Mouse (Mus musculus) embryonic facial prominence, embryonic 11.5 days (tissue): ENCODE data around the gene Smpd4. TPM values are rescaled to one million over a fixed set of nuclear protein-coding genes. Genes with fewer than 3 reads are reported as not detected.
"Not testable (repeated sequence)": the region's sequence is repeated elsewhere in the genome, so short reads cannot be mapped to it uniquely, and the experiment has no call there.

ENCODE experiments used
- ATAC-seq: fragments of 200-750 bp; cut with Nextera tagmentation; replicated peaks from 2 replicates; pipeline ENCODE4 v1.8.0; 2017; ENCODE audit warnings: low read depth; ENCODE audit not compliant: insufficient number of reproducible peaks, low FRiP score, low TSS enrichment
- DNase-seq: peaks from one replicate; pipeline ENCODE4 v3.0.0-alpha.2; 2015; ENCODE audit warnings: low spot score
- H3K27ac ChIP-seq: fragments of 300-500 bp; sonication (generic); replicated peaks from 2 replicates; pipeline ENCODE4 v1.5.1; 2014; ENCODE audit warnings: mild to moderate bottlenecking, low read depth, low read length, control low read depth
- H3K27me3 ChIP-seq: fragments of 300-500 bp; sonication (generic); 2 replicates; pipeline ENCODE4 v1.6.1; 2014; ENCODE audit warnings: mild to moderate bottlenecking, low read length, moderate library complexity, mixed read lengths; ENCODE audit not compliant: control insufficient read depth, insufficient read depth
- H3K36me3 ChIP-seq: fragments of 300-500 bp; sonication (generic); replicated peaks from 2 replicates; pipeline ENCODE4 v1.6.1; 2014; ENCODE audit warnings: low read depth, mild to moderate bottlenecking, low read length, moderate library complexity, mixed read lengths; ENCODE audit not compliant: control insufficient read depth, insufficient read depth
- H3K4me1 ChIP-seq: fragments of 300-500 bp; sonication (generic); 2 replicates; pipeline ENCODE4 v1.6.1; 2014; ENCODE audit warnings: low read length, mixed read lengths; ENCODE audit not compliant: control insufficient read depth, insufficient read depth
- H3K4me2 ChIP-seq: fragments of 300-500 bp; sonication (generic); 2 replicates; pipeline ENCODE4 v1.6.1; 2014; ENCODE audit warnings: low read depth, mild to moderate bottlenecking, control low read depth, low read length, moderate library complexity
- H3K4me3 ChIP-seq: fragments of 300-500 bp; sonication (generic); 2 replicates; pipeline ENCODE4 v1.5.1; 2014; ENCODE audit warnings: low read depth, low read length, control low read depth
- H3K9ac ChIP-seq: fragments of 300-500 bp; sonication (generic); replicated peaks from 2 replicates; pipeline ENCODE4 v1.6.1; 2014; ENCODE audit warnings: mild to moderate bottlenecking, control low read depth, low read length
- H3K9me3 ChIP-seq: fragments of 300-500 bp; sonication (generic); replicated peaks from 2 replicates; pipeline ENCODE4 v1.6.1; 2016; ENCODE audit warnings: mild to moderate bottlenecking, low read length, inconsistent platforms, mixed read lengths; ENCODE audit not compliant: control insufficient read depth
- WGBS: fragments of 180-500 bp; shearing (Covaris S2); extraction: QIAGEN DNeasy Blood & Tissue Kit; methylation state at CpG from one replicate; pipeline ENCODE4 v1.1.7; 2014; 5-methylcytosine and 5-hydroxymethylcytosine counted together
- polyA plus RNA-seq: library from polyadenylated mRNA; unstranded; fragments of >200 nt; fragmentation: Nextera tagmentation; extraction: Ambion mirVana; gene quantifications from 2 replicates; pipeline ENCODE4 v1.2.1, GENCODE M21; 2014

Gene Smpd4
- polyA plus RNA-seq, 1 experiment from 2014 or later = 58.5 TPM

GRCm38 (mm10) chr16:17604941-17605340, 14.2 kb upstream of the Smpd4 start:
- no peaks in the 10 kb centered on the region for H3K36me3 ChIP-seq
- no peak overlapping the region for H3K9ac ChIP-seq
- H3K4me1 ChIP-seq = no peaks in the 10 kb centered on the region
- no peak overlapping the region for H3K27ac ChIP-seq
- no peak overlapping the region for H3K4me2 ChIP-seq
- WGBS = 76% methylated on average over 4 of the region's 4 CpGs
- DNase-seq (no peak), ATAC-seq (no peak)
- no peaks in the 10 kb centered on the region for H3K27me3 ChIP-seq
- H3K9me3 ChIP-seq = no peaks in the 10 kb centered on the region
- no peak overlapping the region for H3K4me3 ChIP-seq

GRCm38 (mm10) chr16:17605684-17606083, 13.5 kb upstream of the Smpd4 start:
- no peak overlapping the region for H3K27ac ChIP-seq
- H3K4me3 ChIP-seq = no peak overlapping the region
- no peak overlapping the region for H3K9ac ChIP-seq
- H3K9me3 ChIP-seq = no peaks in the 10 kb centered on the region
- H3K4me1 ChIP-seq = no peaks in the 10 kb centered on the region
- DNase-seq (no peak), ATAC-seq (no peak)
- H3K4me2 ChIP-seq = no peak overlapping the region
- no peaks in the 10 kb centered on the region for H3K27me3 ChIP-seq
- WGBS = 75% methylated on average over 5 of the region's 5 CpGs
- no peaks in the 10 kb centered on the region for H3K36me3 ChIP-seq

GRCm38 (mm10) chr16:17611383-17611782, 7.8 kb upstream of the Smpd4 start:
- no peaks in the 10 kb centered on the region for H3K27me3 ChIP-seq
- H3K27ac ChIP-seq = no peak overlapping the region
- ATAC-seq (no peak), DNase-seq (no peak)
- no peaks in the 10 kb centered on the region for H3K36me3 ChIP-seq
- no peak overlapping the region for H3K4me3 ChIP-seq
- H3K4me2 ChIP-seq = no peak overlapping the region
- 79% methylated on average over 4 of the region's 4 CpGs for WGBS
- no peaks in the 10 kb centered on the region for H3K4me1 ChIP-seq
- H3K9ac ChIP-seq = no peak overlapping the region
- no peaks in the 10 kb centered on the region for H3K9me3 ChIP-seq

GRCm38 (mm10) chr16:17614740-17615139, 4.4 kb upstream of the Smpd4 start:
- H3K9me3 ChIP-seq, H3K4me3 ChIP-seq, ATAC-seq, H3K4me2 ChIP-seq, DNase-seq, H3K27ac ChIP-seq, H3K36me3 ChIP-seq, H3K9ac ChIP-seq, H3K27me3 ChIP-seq, H3K4me1 ChIP-seq: not testable (repeated sequence)
- WGBS = 88% methylated on average over 6 of the region's 6 CpGs

- H3K4me3 ChIP-seq = no peak overlapping the region
- H3K9ac ChIP-seq = no peak overlapping the region
- no peak overlapping the region for H3K27ac ChIP-seq
- ATAC-seq (no peak), DNase-seq (no peak)
- H3K27me3 ChIP-seq = no peaks in the 10 kb centered on the region
- no peaks in the 10 kb centered on the region for H3K36me3 ChIP-seq
- H3K9me3 ChIP-seq = no peaks in the 10 kb centered on the region
- H3K4me1 ChIP-seq = no peaks in the 10 kb centered on the region; the same call in 1 of the 2 replicates
- H3K4me2 ChIP-seq = no peak overlapping the region
- 82% methylated on average over 5 of the region's 5 CpGs for WGBS
Measured at GRCm38 (mm10) chr16:17616212-17616611, 2.9 kb upstream of the Smpd4 start.

GRCm38 (mm10) chr16:17617922-17618565, 1.1 kb upstream of the Smpd4 start:
- Histone ChIP-seq H3K36me3 (no peaks in the 10 kb centered on the region), H3K27me3 (no peaks in the 10 kb centered on the region), H3K9ac (no peak overlapping the region), H3K27ac (no peak overlapping the region), H3K4me1 (no peaks in the 10 kb centered on the region; the same call in 1 of the 2 replicates), H3K4me3 (no peak overlapping the region), H3K4me2 (no peak overlapping the region), H3K9me3 (no peaks in the 10 kb centered on the region)
- ATAC-seq = no peak
- 18% methylated on average over 13 of the region's 13 CpGs for WGBS
- peak; percentile 70 for DNase-seq

- H3K27ac ChIP-seq = no peak overlapping the region
- ATAC-seq = no peak
- WGBS = 90% methylated on average over 1 of the region's 1 CpGs
- no peak overlapping the region for H3K9ac ChIP-seq
- H3K36me3 ChIP-seq = 0 out of 2 replicates have a peak, but pooled peaks cover 5% of the 10 kb centered on the region
- H3K4me3 ChIP-seq = no peak overlapping the region
- no peaks in the 10 kb centered on the region for H3K9me3 ChIP-seq
- no peaks in the 10 kb centered on the region for H3K27me3 ChIP-seq
- H3K4me2 ChIP-seq = no peak overlapping the region
- H3K4me1 ChIP-seq = no peaks in the 10 kb centered on the region; the same call in 1 of the 2 replicates
- DNase-seq = no peak
Measured at GRCm38 (mm10) chr16:17621936-17622335, 2.8 kb downstream of the Smpd4 start.

- Histone ChIP-seq H3K4me1 (no peaks in the 10 kb centered on the region), H3K9ac (no peak overlapping the region), H3K4me3 (no peak overlapping the region), H3K36me3 (peaks cover 5% of the 10 kb centered on the region; the same call in 1 of the 2 replicates), H3K4me2 (no peak overlapping the region), H3K27me3 (no peaks in the 10 kb centered on the region), H3K9me3 (no peaks in the 10 kb centered on the region), H3K27ac (no peak overlapping the region)
- ATAC-seq (0 out of 2 replicates have a peak, but pooled peaks have one; percentile 44), DNase-seq (peak; percentile 69)
- 70% methylated on average over 8 of the region's 8 CpGs for WGBS
Measured at GRCm38 (mm10) chr16:17625488-17626268, 6.5 kb downstream of the Smpd4 start.
